Mouse (Mus musculus): ENCODE results near the gene Cwc22. TPM values are rescaled to one million over a fixed set of nuclear protein-coding genes. Genes with fewer than 3 reads are reported as not detected.
A peak's percentile ranks its signal among the peaks of the same experiment; 100 is the strongest.

The Cwc22 gene
- polyA plus RNA-seq, 1 experiment from 2014 or later: 19.7 TPM

GRCm38 (mm10) chr2:77874678-77875077, 71.5 kb downstream of the Cwc22 start:
- 82% methylated on average over 3 of the region's 3 CpGs for WGBS

DNA sequence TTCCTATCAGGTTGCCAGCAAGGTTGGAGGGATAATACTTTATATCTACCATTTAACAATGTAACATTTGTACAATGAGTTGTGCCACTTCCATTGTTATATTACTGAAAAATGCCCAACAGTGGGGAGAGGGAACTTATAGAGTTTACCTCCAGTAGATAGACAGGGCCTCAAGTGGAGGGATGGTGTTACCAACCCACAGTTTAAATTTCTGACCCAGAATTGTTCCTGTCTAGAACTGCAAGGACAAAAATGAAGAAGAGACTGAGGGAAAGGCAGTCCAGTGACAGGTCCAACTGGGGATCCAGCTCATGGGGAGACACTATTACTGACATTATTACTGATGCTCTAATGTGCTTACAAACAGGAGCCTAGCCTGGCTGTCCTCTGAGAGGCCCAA, 72.4 kb downstream of the Cwc22 start:
- no peak for DNase-seq (ENCODE audit: low spot score)
- Histone ChIP-seq H3K9me3 (replicated peaks; ENCODE audit: low read length) (no peaks in the 10 kb centered on the region), H3K36me3 (ENCODE audit: insufficient read depth, low read length) (no peaks in the 10 kb centered on the region), H3K9ac (ENCODE audit: low read depth, low read length) (no peak overlapping the region), H3K4me2 (ENCODE audit: low read length) (no peak overlapping the region), H3K27me3 (ENCODE audit: insufficient read depth, low read length) (no peaks in the 10 kb centered on the region), H3K4me3 (replicated peaks; ENCODE audit: low read depth, low read length) (no peak overlapping the region), H3K4me1 (replicated peaks; ENCODE audit: insufficient read depth, low read length) (no peaks in the 10 kb centered on the region), H3K27ac (no peak overlapping the region)
- ATAC-seq (replicated peaks; ENCODE audit: low FRiP score, low read depth): no peak
- no peak for TF ChIP-seq CTCF (IDR thresholded peaks at IDR 0.05; ENCODE audit: low read depth)

More at GRCm38 (mm10) chr2:77874678-77875077, 71.5 kb downstream of the Cwc22 start:
- Histone ChIP-seq H3K4me1 (replicated peaks; ENCODE audit: insufficient read depth, low read length) (no peaks in the 10 kb centered on the region), H3K9me3 (replicated peaks; ENCODE audit: low read length) (no peaks in the 10 kb centered on the region), H3K4me2 (ENCODE audit: low read length) (no peak overlapping the region), H3K27ac (no peak overlapping the region), H3K4me3 (replicated peaks; ENCODE audit: low read depth, low read length) (no peak overlapping the region), H3K9ac (ENCODE audit: low read depth, low read length) (no peak overlapping the region), H3K36me3 (ENCODE audit: insufficient read depth, low read length) (no peaks in the 10 kb centered on the region), H3K27me3 (ENCODE audit: insufficient read depth, low read length) (no peaks in the 10 kb centered on the region)
- TF ChIP-seq CTCF (IDR thresholded peaks at IDR 0.05; ENCODE audit: low read depth): no peak
- ATAC-seq (replicated peaks; ENCODE audit: low FRiP score, low read depth) (no peak), DNase-seq (ENCODE audit: low spot score) (no peak)

DNA sequence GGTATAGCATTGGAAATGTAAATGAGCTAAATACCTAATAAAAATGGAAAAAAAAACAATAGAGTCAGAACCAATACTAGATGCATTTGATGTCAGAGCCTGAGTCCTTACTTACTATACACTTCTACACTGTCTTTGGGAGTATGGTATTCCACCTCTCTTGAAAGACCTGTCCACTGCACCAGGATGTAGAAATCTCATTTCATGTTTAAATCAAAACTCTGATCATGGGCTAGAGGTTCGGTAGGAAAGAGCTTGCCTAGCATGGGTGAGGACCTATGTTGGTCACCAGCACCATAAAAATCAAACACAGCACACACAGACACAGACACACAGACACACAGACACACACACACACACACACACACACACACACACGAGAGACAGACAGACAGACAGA, 73.5 kb downstream of the Cwc22 start:
- WGBS: 78% methylated on average over 2 of the region's 2 CpGs
- Histone ChIP-seq H3K4me3 (replicated peaks; ENCODE audit: low read depth, low read length) (no peak overlapping the region), H3K27me3 (ENCODE audit: insufficient read depth, low read length) (no peaks in the 10 kb centered on the region), H3K27ac (no peak overlapping the region), H3K9me3 (replicated peaks; ENCODE audit: low read length) (no peaks in the 10 kb centered on the region), H3K36me3 (ENCODE audit: insufficient read depth, low read length) (no peaks in the 10 kb centered on the region), H3K9ac (ENCODE audit: low read depth, low read length) (no peak overlapping the region), H3K4me2 (ENCODE audit: low read length) (no peak overlapping the region), H3K4me1 (replicated peaks; ENCODE audit: insufficient read depth, low read length) (no peaks in the 10 kb centered on the region)
- DNase-seq (ENCODE audit: low spot score) (no peak), ATAC-seq (replicated peaks; ENCODE audit: low FRiP score, low read depth) (no peak)
- no peak for TF ChIP-seq CTCF (IDR thresholded peaks at IDR 0.05; ENCODE audit: low read depth)

- H3K9me3 ChIP-seq (replicated peaks; ENCODE audit: low read length): no peaks in the 10 kb centered on the region
- DNase-seq (ENCODE audit: low spot score): no peak
- no peaks in the 10 kb centered on the region for H3K4me1 ChIP-seq (replicated peaks; ENCODE audit: insufficient read depth, low read length)
- no peaks in the 10 kb centered on the region for H3K36me3 ChIP-seq (ENCODE audit: insufficient read depth, low read length)
- no peak overlapping the region for H3K27ac ChIP-seq
- H3K4me3 ChIP-seq (replicated peaks; ENCODE audit: low read depth, low read length): no peak overlapping the region
- ATAC-seq (replicated peaks; ENCODE audit: low FRiP score, low read depth): no peak
- H3K27me3 ChIP-seq (ENCODE audit: insufficient read depth, low read length): no peaks in the 10 kb centered on the region
- H3K4me2 ChIP-seq (ENCODE audit: low read length): no peak overlapping the region
- TF ChIP-seq CTCF (IDR thresholded peaks at IDR 0.05; ENCODE audit: low read depth): no peak
- no peak overlapping the region for H3K9ac ChIP-seq (ENCODE audit: low read depth, low read length)
Observed at GRCm38 (mm10) chr2:77871146-77871545, 75.0 kb downstream of the Cwc22 start.

DNA sequence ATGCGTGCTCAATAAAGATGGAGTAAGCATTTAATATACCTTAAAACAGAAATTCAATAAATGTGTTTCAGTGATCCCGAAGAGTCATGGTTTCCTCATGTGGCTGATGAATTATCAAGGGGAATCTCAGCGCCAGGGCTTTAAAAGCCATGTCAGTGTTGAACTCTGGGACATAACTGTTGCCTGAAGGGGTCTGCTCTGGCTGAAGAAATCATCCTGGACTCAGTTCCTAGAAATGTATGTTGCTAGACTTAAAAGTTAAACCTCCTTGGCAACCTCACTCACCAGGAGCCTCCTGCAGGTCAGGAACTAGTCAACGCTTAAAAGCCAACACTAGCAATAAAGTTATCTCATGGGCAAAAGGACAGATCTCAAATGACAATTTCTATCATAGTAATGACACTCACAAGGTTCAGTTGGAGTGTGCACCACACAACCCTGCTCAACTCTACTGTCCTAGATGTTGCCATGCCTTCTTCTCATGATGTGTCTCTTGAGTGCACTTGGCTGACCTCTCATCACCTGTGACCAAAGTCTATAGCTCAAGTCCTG, 76.4 kb downstream of the Cwc22 start:
- Histone ChIP-seq H3K4me1 (replicated peaks; ENCODE audit: insufficient read depth, low read length) (no peaks in the 10 kb centered on the region), H3K27me3 (ENCODE audit: insufficient read depth, low read length) (no peaks in the 10 kb centered on the region), H3K4me3 (replicated peaks; ENCODE audit: low read depth, low read length) (no peak overlapping the region), H3K9me3 (replicated peaks; ENCODE audit: low read length) (no peaks in the 10 kb centered on the region), H3K36me3 (ENCODE audit: insufficient read depth, low read length) (no peaks in the 10 kb centered on the region), H3K4me2 (ENCODE audit: low read length) (no peak overlapping the region), H3K9ac (ENCODE audit: low read depth, low read length) (no peak overlapping the region), H3K27ac (no peak overlapping the region)
- no peak for ATAC-seq (replicated peaks; ENCODE audit: low FRiP score, low read depth)
- 86% methylated on average over 4 of the region's 4 CpGs for WGBS
- DNase-seq (ENCODE audit: low spot score): no peak
- no peak for TF ChIP-seq CTCF (IDR thresholded peaks at IDR 0.05; ENCODE audit: low read depth)

DNA sequence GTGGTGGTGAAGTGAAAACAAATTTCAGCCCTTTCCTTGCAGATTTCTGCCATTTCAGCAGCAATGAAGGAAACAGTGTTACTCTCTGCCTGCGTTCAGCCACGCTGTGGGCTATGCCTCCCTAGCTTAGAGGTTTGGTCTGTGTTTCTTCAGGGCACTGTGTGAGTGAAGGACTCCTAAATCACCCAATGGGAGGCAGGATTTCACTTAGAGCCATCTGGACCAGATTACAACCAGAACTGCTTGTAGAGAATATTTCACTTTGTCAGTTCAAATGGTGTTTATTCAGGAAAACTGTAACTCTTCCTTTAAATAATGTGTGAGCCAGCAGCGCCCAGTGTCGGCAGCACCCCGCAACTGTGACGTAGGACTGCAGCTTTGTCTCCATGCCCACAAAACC, 82.2 kb downstream of the Cwc22 start:
- no peak overlapping the region for H3K27ac ChIP-seq
- no peak for TF ChIP-seq CTCF (IDR thresholded peaks at IDR 0.05; ENCODE audit: low read depth)
- H3K4me2 ChIP-seq (ENCODE audit: low read length): peak overlapping the region; percentile 52

DNA sequence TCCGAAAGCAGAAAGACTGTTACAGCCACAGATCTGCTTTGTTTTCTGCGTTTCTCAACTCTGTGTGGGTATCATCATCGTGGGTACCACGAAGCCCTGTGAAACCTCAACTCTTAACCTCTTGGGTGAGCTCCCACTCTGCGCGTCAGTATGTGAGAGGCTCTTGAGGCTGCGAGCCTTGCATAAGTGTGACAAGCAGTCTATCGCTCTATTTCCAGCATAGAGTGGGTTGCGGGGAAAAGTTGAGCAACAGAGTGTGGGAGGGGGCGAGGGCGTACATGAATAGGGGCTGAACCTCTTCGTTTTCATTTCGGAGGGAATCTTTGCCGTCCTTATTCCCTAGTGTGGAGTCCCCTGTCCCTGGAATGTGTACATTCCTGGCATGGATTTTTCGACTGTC, 82.7 kb downstream of the Cwc22 start:
- no peak for TF ChIP-seq CTCF (IDR thresholded peaks at IDR 0.05; ENCODE audit: low read depth)
- 39% methylated on average over 15 of the region's 15 CpGs for WGBS
- DNase-seq (ENCODE audit: low spot score) (no peak), ATAC-seq (replicated peaks; ENCODE audit: low FRiP score, low read depth) (peak; percentile 49; the same call in 1 of the 2 replicates)
- Histone ChIP-seq H3K4me1 (replicated peaks; ENCODE audit: insufficient read depth, low read length) (no peaks in the 10 kb centered on the region), H3K9ac (ENCODE audit: low read depth, low read length) (peak overlapping the region; percentile 23; the same call in 1 of the 2 replicates), H3K27ac (no peak overlapping the region), H3K4me2 (ENCODE audit: low read length) (peak overlapping the region; percentile 52), H3K9me3 (replicated peaks; ENCODE audit: low read length) (no peaks in the 10 kb centered on the region), H3K4me3 (replicated peaks; ENCODE audit: low read depth, low read length) (peak overlapping the region; percentile 26), H3K27me3 (ENCODE audit: insufficient read depth, low read length) (no peaks in the 10 kb centered on the region), H3K36me3 (ENCODE audit: insufficient read depth, low read length) (no peaks in the 10 kb centered on the region)

More for the DNA sequence above, 82.2 kb downstream of the Cwc22 start:
- ATAC-seq (replicated peaks; ENCODE audit: low FRiP score, low read depth) (no peak; the same call in 1 of the 2 replicates), DNase-seq (ENCODE audit: low spot score) (peak; percentile 57)
- Histone ChIP-seq H3K9me3 (replicated peaks; ENCODE audit: low read length) (no peaks in the 10 kb centered on the region), H3K36me3 (ENCODE audit: insufficient read depth, low read length) (no peaks in the 10 kb centered on the region), H3K4me1 (replicated peaks; ENCODE audit: insufficient read depth, low read length) (no peaks in the 10 kb centered on the region), H3K9ac (ENCODE audit: low read depth, low read length) (no peak overlapping the region), H3K4me3 (replicated peaks; ENCODE audit: low read depth, low read length) (peak overlapping the region; percentile 26), H3K27me3 (ENCODE audit: insufficient read depth, low read length) (no peaks in the 10 kb centered on the region)
- 23% methylated on average over 6 of the region's 6 CpGs for WGBS
